Mouse (Mus musculus) MEL (cell line): Measurements from ENCODE around the gene 0610009B22Rik. TPM values are rescaled to one million over a fixed set of nuclear protein-coding genes. Genes with fewer than 3 reads are reported as not detected.

Experiments used
- DNase-seq: peaks from one replicate; pipeline ENCODE4 v3.0.0; 2011; ENCODE audit warnings: low read depth, low spot score
- H3K27ac ChIP-seq: 2 replicates; pipeline ENCODE4 v1.5.1; 2012; ENCODE audit warnings: low read depth, mild to moderate bottlenecking, control low read depth, low read length, moderate library complexity; ENCODE audit not compliant: control insufficient read depth
- H3K27me3 ChIP-seq, 2 experiments: fragments of 150-350 bp in 1 of 2; sonication (generic) in 1 of 2; 2 replicates each; pipeline ENCODE4 v1.6.1; 2012; ENCODE audit warnings: low read length in 2 of 2, mild to moderate bottlenecking in 2 of 2, improper control_type of control experiment in 1 of 2, moderate library complexity in 1 of 2; ENCODE audit not compliant: insufficient read depth in 2 of 2, control insufficient read depth in 1 of 2
- H3K36me3 ChIP-seq, 2 experiments: 2 replicates each; pipeline ENCODE4 v1.6.1; 2012 to 2014; ENCODE audit warnings: low read length in 2 of 2, improper control_type of control experiment in 1 of 2, inconsistent platforms in 1 of 2, mild to moderate bottlenecking in 1 of 2; ENCODE audit not compliant: insufficient read depth in 2 of 2, control insufficient read depth in 1 of 2
- H3K4me1 ChIP-seq, 2 experiments: fragments of 150-350 bp in 1 of 2; sonication (generic) in 1 of 2; 2 replicates each; pipeline ENCODE4 v1.6.1; 2012; ENCODE audit warnings: low read length in 2 of 2, improper control_type of control experiment in 1 of 2, mild to moderate bottlenecking in 1 of 2; ENCODE audit not compliant: insufficient read depth in 2 of 2, control insufficient read depth in 1 of 2
- H3K4me3 ChIP-seq, 2 experiments: fragments of 150-350 bp in 1 of 2; sonication (generic) in 1 of 2; 2 replicates each; pipeline ENCODE4 v1.5.1; 2012; ENCODE audit warnings: low read depth in 2 of 2, low read length in 2 of 2, mild to moderate bottlenecking in 2 of 2, moderate library complexity in 2 of 2, control low read depth in 1 of 2, improper control_type of control experiment in 1 of 2; ENCODE audit not compliant: control insufficient read depth in 1 of 2, insufficient read depth in 1 of 2
- H3K79me2 ChIP-seq: 2 replicates; pipeline ENCODE4 v1.6.1; 2012; ENCODE audit warnings: mild to moderate bottlenecking, low read length, moderate library complexity; ENCODE audit not compliant: control insufficient read depth, poor library complexity, insufficient read depth
- H3K9ac ChIP-seq: 2 replicates; pipeline ENCODE4 v1.6.1; 2012; ENCODE audit warnings: low read depth, mild to moderate bottlenecking, control low read depth, low read length, moderate library complexity; ENCODE audit not compliant: control insufficient read depth, poor library complexity, severe bottlenecking
- H3K9me3 ChIP-seq: fragments of 150-350 bp; sonication (generic); replicated peaks from 2 replicates; pipeline ENCODE4 v1.6.1; 2012; ENCODE audit warnings: mild to moderate bottlenecking, low read length, improper control_type of control experiment, moderate library complexity; ENCODE audit not compliant: insufficient read depth
- BHLHE40 ChIP-seq: IDR thresholded peaks from 2 replicates; pipeline ENCODE4 v1.6.1; 2012; ENCODE audit warnings: low read depth, mild to moderate bottlenecking, inconsistent platforms, low read length, improper control_type of control experiment, borderline replicate concordance
- CHD2 ChIP-seq: IDR thresholded peaks from 2 replicates; pipeline ENCODE4 v1.6.1; 2011; ENCODE audit warnings: low read length, improper control_type of control experiment
- CTCF ChIP-seq, 3 experiments: IDR thresholded peaks in 2 of 3; conservative IDR thresholded peaks in 1 of 3; 2 replicates each; pipeline ENCODE4 v1.5.1; 2011 to 2012; ENCODE audit warnings: low read length in 3 of 3, low read depth in 2 of 3, mild to moderate bottlenecking in 2 of 3, improper control_type of control experiment in 1 of 3, inconsistent platforms in 1 of 3, mixed read lengths in 1 of 3, moderate library complexity in 1 of 3; ENCODE audit not compliant: control insufficient read depth in 1 of 3, insufficient read depth in 1 of 3, poor library complexity in 1 of 3, severe bottlenecking in 1 of 3
- ELF1 ChIP-seq: IDR thresholded peaks from 2 replicates; pipeline ENCODE4 v1.6.1; 2014; ENCODE audit warnings: low read depth, mild to moderate bottlenecking, inconsistent platforms, low read length, improper control_type of control experiment, moderate library complexity
- ETS1 ChIP-seq: IDR thresholded peaks from 2 replicates; pipeline ENCODE4 v1.6.1; 2012; ENCODE audit warnings: low read depth, mild to moderate bottlenecking, inconsistent platforms, low read length, improper control_type of control experiment, moderate library complexity
- GABPA ChIP-seq: IDR thresholded peaks from 2 replicates; pipeline ENCODE4 v1.6.1; 2012; ENCODE audit warnings: low read depth, mild to moderate bottlenecking, inconsistent platforms, low read length, improper control_type of control experiment, moderate library complexity
- GATA1 ChIP-seq: IDR thresholded peaks from 2 replicates; pipeline ENCODE4 v1.6.1; 2011; ENCODE audit warnings: low read depth, low read length, improper control_type of control experiment
- JUND ChIP-seq: IDR thresholded peaks from 2 replicates; pipeline ENCODE4 v1.6.1; 2011; ENCODE audit warnings: low read depth, mild to moderate bottlenecking, improper control_type of control experiment, low read length
- MAFK ChIP-seq: IDR thresholded peaks from 2 replicates; pipeline ENCODE4 v1.6.1; 2011; ENCODE audit warnings: low read depth, mild to moderate bottlenecking, low read length, improper control_type of control experiment, borderline replicate concordance
- MAZ ChIP-seq: IDR thresholded peaks from 2 replicates; pipeline ENCODE4 v1.6.1; 2012; ENCODE audit warnings: low read depth, mild to moderate bottlenecking, inconsistent platforms, low read length, improper control_type of control experiment
- MEF2A ChIP-seq: IDR thresholded peaks from 2 replicates; pipeline ENCODE4 v1.6.1; 2014; ENCODE audit warnings: low read depth, mild to moderate bottlenecking, inconsistent platforms, low read length, improper control_type of control experiment; ENCODE audit not compliant: poor library complexity, insufficient replicate concordance, severe bottlenecking; ENCODE audit errors: extremely low read depth
- MYB ChIP-seq: IDR thresholded peaks from 2 replicates; pipeline ENCODE4 v1.6.1; 2011; ENCODE audit warnings: mild to moderate bottlenecking, low read depth, low read length, improper control_type of control experiment
- MYC ChIP-seq: IDR thresholded peaks from 2 replicates; pipeline ENCODE4 v1.6.1; 2011; ENCODE audit warnings: low read depth, mild to moderate bottlenecking, low read length, improper control_type of control experiment, moderate library complexity
- NRF1 ChIP-seq: IDR thresholded peaks from 2 replicates; pipeline ENCODE4 v1.6.1; 2014; ENCODE audit warnings: low read depth, mild to moderate bottlenecking, inconsistent platforms, low read length, improper control_type of control experiment, moderate library complexity; ENCODE audit not compliant: poor library complexity, insufficient read depth, severe bottlenecking
- POLR2A ChIP-seq, 2 experiments: IDR thresholded peaks; 2 replicates each; pipeline ENCODE4 v1.6.1; 2011 to 2012; ENCODE audit warnings: low read length in 2 of 2, mild to moderate bottlenecking in 2 of 2, control low read depth in 1 of 2, improper control_type of control experiment in 1 of 2, low read depth in 1 of 2, moderate library complexity in 1 of 2; ENCODE audit not compliant: control insufficient read depth in 1 of 2, insufficient read depth in 1 of 2, poor library complexity in 1 of 2
- POLR2AphosphoS2 ChIP-seq: IDR thresholded peaks from 2 replicates; pipeline ENCODE4 v1.6.1; 2011; ENCODE audit warnings: low read length, improper control_type of control experiment
- RCOR1 ChIP-seq: IDR thresholded peaks from 2 replicates; pipeline ENCODE4 v1.6.1; 2012; ENCODE audit warnings: low read depth, mild to moderate bottlenecking, inconsistent platforms, low read length, improper control_type of control experiment
- SIN3A ChIP-seq: IDR thresholded peaks from 2 replicates; pipeline ENCODE4 v1.6.1; 2012; ENCODE audit warnings: low read length, improper control_type of control experiment, inconsistent platforms
- TAL1 ChIP-seq: IDR thresholded peaks from 2 replicates; pipeline ENCODE4 v1.6.1; 2012; ENCODE audit warnings: mild to moderate bottlenecking, inconsistent platforms, low read length, moderate library complexity, mixed read lengths
- ZMIZ1 ChIP-seq: IDR thresholded peaks from 2 replicates; pipeline ENCODE4 v1.6.1; 2012; ENCODE audit warnings: low read depth, mild to moderate bottlenecking, inconsistent platforms, low read length, improper control_type of control experiment, moderate library complexity
- polyA plus RNA-seq, 2 experiments: library from polyadenylated mRNA; stranded (reverse) in 1 of 2; unstranded in 1 of 2; fragments of >175 nt in 1 of 2; fragments of >200 nt in 1 of 2; gene quantifications; 2 replicates each; pipeline versions ENCODE4 v1.2.1 to v1.2.4; 2012; ENCODE audit warnings: low replicate concordance in 2 of 2, low read depth in 1 of 2; ENCODE audit not compliant: insufficient read length in 2 of 2, insufficient read depth in 1 of 2, missing spikeins in 1 of 2
- total RNA-seq: library from RNA; depleted of rRNA; stranded (reverse); fragments of 300-350 nt; gene quantifications from 2 replicates; pipeline ENCODE4 v1.2.3, GENCODE M21; 2012

Gene 0610009B22Rik
- total and polyA plus RNA-seq, 3 experiments: 24.4 to 37.7 TPM; not detected in 1

DNA sequence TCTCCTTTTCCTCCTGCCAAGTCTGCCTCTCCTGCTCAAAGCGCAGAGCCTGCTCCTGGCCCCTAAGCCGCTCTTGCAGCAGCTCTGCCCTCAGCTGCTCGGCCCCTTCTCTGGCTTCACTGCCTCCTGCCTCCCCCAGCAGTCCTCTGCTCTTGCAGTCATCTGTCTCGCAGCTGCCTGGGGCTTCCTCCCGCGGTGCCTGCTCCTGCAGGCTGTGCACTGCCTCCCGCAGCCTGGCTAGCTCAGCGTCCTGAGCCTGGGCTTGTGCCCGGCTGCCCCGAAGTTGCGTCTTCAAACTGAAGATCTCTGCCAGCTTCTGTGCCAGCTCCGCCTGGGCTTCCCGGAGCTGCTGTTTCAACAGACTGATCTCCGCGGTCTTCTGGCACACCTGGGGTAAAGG, 44.9 kb downstream of the 0610009B22Rik start:
- H3K79me2 ChIP-seq: no peaks in the 10 kb centered on the region
- no peak overlapping the region for H3K27ac ChIP-seq
- peaks cover 0 to under 1% of the 10 kb centered on the region in 2 experiments; a peak in 2 of 4 replicates for H3K36me3 ChIP-seq
- H3K9me3 ChIP-seq: no peaks in the 10 kb centered on the region
- no peak for DNase-seq
- no peak overlapping the region for H3K9ac ChIP-seq
- H3K27me3 ChIP-seq: no peaks in the 10 kb centered on the region
- no peak overlapping the region for H3K4me3 ChIP-seq
- peaks cover 0 to under 1% of the 10 kb centered on the region in 2 experiments; a peak in 1 of 4 replicates for H3K4me1 ChIP-seq
- TF ChIP-seq MYB (no peak), ZMIZ1 (no peak), POLR2AphosphoS2 (no peak), POLR2A (IDR thresholded peaks at IDR 0.05; ENCODE audit: control insufficient read depth in 1 of 2, insufficient read depth in 1 of 2, low read depth in 1 of 2, low read length in 2 of 2, poor library complexity in 1 of 2) (no peak), MAFK (no peak)

DNA sequence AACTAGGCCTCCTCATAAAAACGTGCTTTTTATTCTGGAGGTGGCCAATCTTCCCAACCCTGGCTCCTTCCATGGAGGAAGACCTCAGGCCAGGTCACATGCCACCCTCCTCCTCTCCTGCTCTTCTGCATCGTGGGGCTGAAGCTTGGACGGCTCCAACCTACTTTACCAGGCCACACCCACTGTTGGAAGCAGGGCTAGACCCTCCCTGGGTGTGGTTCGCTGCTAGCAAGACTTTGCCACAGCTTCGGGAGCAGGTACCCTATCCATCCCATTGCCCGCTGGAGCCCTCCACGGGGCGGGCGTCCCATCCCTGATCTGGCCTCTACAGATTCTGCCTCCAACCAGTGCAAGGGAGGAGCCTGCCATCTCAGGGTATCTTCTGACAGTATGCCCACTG, 45.5 kb downstream of the 0610009B22Rik start:
- no peaks in the 10 kb centered on the region for H3K9me3 ChIP-seq
- H3K9ac ChIP-seq: no peak overlapping the region
- TF ChIP-seq BHLHE40 (no peak), ELF1 (no peak), POLR2A (IDR thresholded peaks at IDR 0.05; ENCODE audit: control insufficient read depth in 1 of 2, insufficient read depth in 1 of 2, low read depth in 1 of 2, low read length in 2 of 2, poor library complexity in 1 of 2) (no peak), TAL1 (no peak), NRF1 (no peak), MEF2A (no peak), POLR2AphosphoS2 (no peak), MAFK (no peak), GABPA (no peak), SIN3A (no peak), JUND (no peak)
- H3K4me3 ChIP-seq: no peak overlapping the region
- H3K36me3 ChIP-seq: peaks cover 0 to 5% of the 10 kb centered on the region in 2 experiments; a peak in 2 of 4 replicates
- no peak for DNase-seq
- peaks cover 0 to 4% of the 10 kb centered on the region in 2 experiments; a peak in 1 of 4 replicates for H3K4me1 ChIP-seq
- H3K79me2 ChIP-seq: no peaks in the 10 kb centered on the region; the same call in 1 of the 2 replicates
- no peaks in the 10 kb centered on the region for H3K27me3 ChIP-seq
- no peak overlapping the region for H3K27ac ChIP-seq

GRCm38 (mm10) chr11:51640748-51641147, 47.9 kb downstream of the 0610009B22Rik start:
- peaks cover 0 to 10% of the 10 kb centered on the region in 2 experiments; a peak in 2 of 4 replicates for H3K36me3 ChIP-seq
- no peak for DNase-seq
- H3K79me2 ChIP-seq: peaks cover 8% of the 10 kb centered on the region
- H3K4me3 ChIP-seq: no peak overlapping the region
- no peak overlapping the region for H3K27ac ChIP-seq
- peaks cover 3 to 15% of the 10 kb centered on the region in 2 experiments for H3K4me1 ChIP-seq
- no peaks in the 10 kb centered on the region for H3K27me3 ChIP-seq
- H3K9ac ChIP-seq: no peak overlapping the region
- TF ChIP-seq SIN3A (no peak), RCOR1 (no peak), GABPA (no peak), MYC (no peak), ELF1 (no peak), CHD2 (no peak), ETS1 (no peak), GATA1 (no peak), CTCF (IDR thresholded peaks at IDR 0.05 in 2 of 3, conservative IDR thresholded peaks at IDR 0.05 in 1 of 3; ENCODE audit: control insufficient read depth in 1 of 3, insufficient read depth in 1 of 3, low read depth in 2 of 3, low read length in 3 of 3, poor library complexity in 1 of 3, severe bottlenecking in 1 of 3) (no peak), ZMIZ1 (no peak), MAZ (no peak), BHLHE40 (no peak)
- H3K9me3 ChIP-seq: no peaks in the 10 kb centered on the region
